Mouse (Mus musculus) fat pad, adult 2 months (tissue): ENCODE results near the gene Tmem223.

ENCODE experiments used
- DNase-seq: peaks from one replicate; pipeline ENCODE4 v3.0.0-alpha.2; 2011; ENCODE audit warnings: low read depth, low spot score; ENCODE audit errors: extremely low read depth

The Tmem223 gene

GRCm38 (mm10) chr19:8802130-8802821, 31.5 kb downstream of the Tmem223 start, which contains the start of gene Zbtb3:
Zbtb3 (plus strand) TSS chr19:8802555.
- DNase-seq: peak; percentile 91

GRCm38 (mm10) chr19:8803204-8803780, 32.5 kb downstream of the Tmem223 start:
- no peak for DNase-seq

GRCm38 (mm10) chr19:8803879-8804660, 33.3 kb downstream of the Tmem223 start:
- no peak for DNase-seq

GRCm38 (mm10) chr19:8806810-8807209, 36.0 kb downstream of the Tmem223 start:
- DNase-seq: no peak

GRCm38 (mm10) chr19:8815812-8816211, 45.0 kb downstream of the Tmem223 start:
- DNase-seq: no peak

GRCm38 (mm10) chr19:8817001-8817400, 46.2 kb downstream of the Tmem223 start:
- DNase-seq: no peak

- DNase-seq: no peak
These were observed 47.6 kb downstream of the Tmem223 start for GRCm38 (mm10) chr19:8818301-8818798.

GRCm38 (mm10) chr19:8818801-8819595, 48.2 kb downstream of the Tmem223 start, which contains the start of gene Ttc9c:
Ttc9c (minus strand) TSS chr19:8819333.
- DNase-seq: peak; percentile 97

- peak; percentile 88 for DNase-seq
These were observed 49.0 kb downstream of the Tmem223 start, which contains the start of gene Hnrnpul2 for GRCm38 (mm10) chr19:8819596-8820423. Hnrnpul2 (plus strand) TSS chr19:8820010.

GRCm38 (mm10) chr19:8820424-8820956, 49.7 kb downstream of the Tmem223 start:
- DNase-seq: no peak

GRCm38 (mm10) chr19:8821146-8821545, 50.4 kb downstream of the Tmem223 start:
- DNase-seq: no peak
